Mouse (Mus musculus): Measurements from ENCODE around the gene Mon1a.

Gene Mon1a

GRCm38 (mm10) chr9:107887804-107888266 lies at the start of gene Mon1a:
TSS of gene Mon1a (plus strand) at chr9:107888151.
- peak; percentile 82 to 88 for DNase-seq (ENCODE audit: low spot score in 2 of 2)

DNA sequence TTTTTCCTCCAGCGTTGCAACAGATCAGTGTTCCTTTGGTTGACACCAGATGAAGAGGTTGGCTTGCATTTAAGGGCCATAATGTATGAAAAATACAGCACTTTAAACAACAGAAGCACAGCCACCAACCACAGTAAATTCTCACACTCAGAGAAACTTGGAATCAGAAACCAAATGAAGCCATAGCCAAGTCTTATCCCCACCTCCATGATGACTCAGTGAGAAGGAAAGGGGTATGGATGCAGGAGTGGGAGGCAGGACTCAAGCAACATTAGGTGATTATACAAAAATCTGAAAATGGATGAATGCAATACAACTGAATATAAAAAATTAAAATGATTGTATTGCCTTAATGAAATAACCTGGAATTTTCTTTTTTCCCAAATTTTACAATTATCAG lies 49.1 kb upstream of the Mon1a start:
- DNase-seq (ENCODE audit: low spot score in 2 of 2): no peak

GRCm38 (mm10) chr9:107842709-107843108 lies 45.2 kb upstream of the Mon1a start:
- DNase-seq (ENCODE audit: low spot score in 2 of 2): no peak

DNA sequence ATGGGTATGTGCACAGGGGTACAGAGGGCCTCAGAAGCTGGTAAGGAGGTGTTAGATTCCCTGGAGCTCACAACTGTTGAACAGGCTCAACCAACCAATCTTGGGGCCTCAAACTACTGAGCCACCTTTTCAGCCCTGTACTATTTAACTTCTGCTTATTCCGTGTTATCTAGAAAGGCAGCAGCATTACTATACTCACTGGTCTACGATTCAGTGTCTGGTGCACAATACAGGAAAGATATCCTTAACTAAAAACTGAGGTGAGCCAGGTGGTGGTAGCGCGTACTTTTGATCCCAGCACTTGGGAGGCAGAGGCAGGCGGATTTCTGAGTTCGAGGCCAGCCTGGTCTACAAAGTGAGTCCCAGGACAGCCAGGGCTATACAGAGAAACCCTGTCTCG lies 39.0 kb upstream of the Mon1a start:
- no peak for DNase-seq (ENCODE audit: low spot score in 2 of 2)

DNA sequence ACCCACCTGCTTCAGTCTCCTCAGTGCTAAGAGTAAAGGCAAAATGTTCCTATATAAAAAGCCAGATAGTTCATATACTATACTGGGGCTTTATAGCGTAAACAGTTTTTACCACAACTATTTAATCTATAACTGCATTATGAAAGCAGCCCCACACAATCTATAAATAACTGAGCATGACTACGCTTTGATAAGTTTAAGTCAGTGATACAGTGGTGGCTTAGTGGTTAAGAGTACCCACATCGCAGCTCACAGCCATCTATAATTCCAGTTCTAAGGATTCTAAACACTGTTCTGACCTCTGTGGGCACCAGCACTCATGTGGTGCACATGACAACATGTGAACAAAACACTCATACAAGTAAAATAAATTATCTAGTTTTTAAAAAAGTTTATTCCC lies 29.6 kb upstream of the Mon1a start:
- DNase-seq (ENCODE audit: low spot score in 2 of 2): no peak

DNA sequence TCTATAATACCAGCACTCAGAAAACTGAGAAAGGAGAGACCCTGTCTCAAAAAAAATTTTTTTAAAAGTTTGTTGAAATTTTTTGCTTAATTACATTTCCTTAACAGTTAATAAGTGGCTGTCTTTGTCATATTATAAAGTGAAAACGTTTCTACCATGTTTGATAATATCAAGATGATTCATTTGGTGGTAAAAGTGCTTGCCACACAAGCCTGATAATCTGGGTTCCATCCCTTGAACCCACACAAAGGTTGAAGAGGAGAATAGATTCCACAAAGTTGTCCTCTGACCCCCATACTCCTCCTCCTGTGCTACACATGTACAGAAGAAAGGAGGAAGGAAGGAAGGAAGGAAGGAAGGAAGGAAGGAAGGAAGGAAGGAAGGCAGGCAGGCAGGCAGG lies 23.5 kb upstream of the Mon1a start:
- DNase-seq (ENCODE audit: low spot score in 2 of 2): no peak

DNA sequence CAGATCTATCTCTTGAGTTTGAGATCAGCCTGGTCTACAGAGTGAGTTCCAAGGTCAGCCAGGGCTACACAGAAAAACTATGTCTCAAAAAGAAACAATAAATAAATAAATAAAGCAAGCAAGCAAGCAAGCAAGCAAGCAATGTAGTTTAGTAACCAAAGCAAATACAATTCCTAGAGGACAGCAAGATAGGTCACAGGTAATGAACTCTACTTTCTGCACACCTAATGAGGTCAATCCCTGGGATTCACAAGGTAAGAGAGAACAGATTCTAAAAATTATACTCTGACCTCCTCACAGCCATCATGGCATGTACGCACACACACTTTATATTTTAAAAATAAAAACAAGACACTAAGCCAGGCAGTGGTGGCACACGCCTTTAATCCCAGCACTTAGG lies 21.9 kb upstream of the Mon1a start:
- DNase-seq (ENCODE audit: low spot score in 2 of 2): no peak

DNA sequence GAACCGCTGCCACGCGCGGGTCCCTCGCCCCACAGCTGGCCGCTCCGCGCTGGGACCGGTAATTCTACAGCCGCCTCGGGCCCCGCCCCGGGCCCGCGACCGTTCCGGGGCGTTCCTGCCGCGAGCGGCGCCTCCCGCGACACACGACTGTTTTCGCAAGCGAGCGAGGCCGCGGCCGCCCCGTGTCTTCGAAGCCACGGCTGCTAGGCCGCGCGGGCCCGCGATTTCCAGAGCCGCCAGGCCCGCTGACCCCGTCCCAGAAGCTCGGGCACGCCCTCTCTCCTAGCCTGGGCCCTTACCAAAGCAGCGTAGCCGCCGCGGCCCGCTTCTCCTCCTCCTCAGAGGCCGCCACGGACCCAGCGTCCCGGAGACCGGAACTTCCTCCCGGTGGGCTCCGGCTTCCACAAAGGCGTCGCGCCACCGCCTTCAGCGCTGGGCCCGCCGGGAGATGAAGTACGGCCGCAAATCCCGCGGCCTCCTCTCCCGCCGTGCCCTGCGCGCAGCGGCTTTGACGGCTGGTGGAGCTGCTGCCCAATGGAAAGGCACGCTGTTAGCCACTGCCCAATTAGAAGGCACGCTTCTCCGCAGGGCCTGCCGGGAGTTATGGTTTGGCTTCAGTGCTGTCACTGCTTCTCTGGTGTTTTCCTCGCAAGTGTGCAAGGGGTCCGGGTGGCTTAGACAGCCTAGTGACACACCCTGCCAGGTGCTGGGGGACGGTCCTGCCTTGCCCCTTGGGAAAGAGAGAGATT lies 15.4 kb upstream of the Mon1a start:
- DNase-seq (ENCODE audit: low spot score in 2 of 2): peak; percentile 96 to 97

DNA sequence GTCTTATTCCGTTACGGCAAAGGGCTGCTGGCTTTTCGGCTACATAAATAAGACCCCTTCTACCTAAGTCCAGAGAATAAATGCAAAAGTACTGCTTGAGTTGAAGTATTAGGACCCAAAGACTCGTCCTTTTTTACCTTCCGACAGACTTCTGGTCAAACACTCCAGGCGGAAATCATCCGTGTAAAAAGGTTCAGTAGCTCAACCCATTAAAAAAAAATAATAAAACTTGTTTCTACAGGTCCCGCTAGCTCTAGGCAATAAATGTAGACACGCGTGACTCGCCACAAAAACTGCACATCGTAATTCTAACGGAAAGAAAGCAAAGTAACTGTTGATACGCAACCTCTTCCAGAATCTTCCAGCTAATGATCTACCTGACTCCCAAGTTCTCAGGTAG lies 14.8 kb upstream of the Mon1a start, which contains the start of gene Rbm6:
TSS of gene Rbm6 (minus strand) at position 101 of the 400 bp plus-strand sequence.
- DNase-seq (ENCODE audit: low spot score in 2 of 2): no peak

DNA sequence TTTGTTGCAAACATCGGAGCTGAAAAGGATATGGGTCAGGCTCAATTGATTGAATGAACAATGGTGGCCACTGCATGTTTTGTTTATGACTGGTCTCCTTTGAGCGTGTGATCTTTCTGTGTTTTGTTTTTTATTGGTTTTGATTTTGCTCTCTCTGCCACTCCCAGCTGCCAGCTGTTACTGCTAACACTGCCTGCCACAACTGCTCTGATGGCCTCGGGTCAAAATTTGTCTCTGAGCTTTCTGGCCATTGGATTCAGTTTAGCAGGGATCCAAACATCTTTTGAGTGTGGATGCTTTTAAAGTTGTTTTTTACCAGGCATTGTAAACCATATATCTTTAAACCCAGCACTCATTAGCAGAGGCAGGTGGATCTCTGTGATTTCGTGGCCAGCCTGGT lies 7.5 kb upstream of the Mon1a start:
- DNase-seq (ENCODE audit: low spot score in 2 of 2): no peak

DNA sequence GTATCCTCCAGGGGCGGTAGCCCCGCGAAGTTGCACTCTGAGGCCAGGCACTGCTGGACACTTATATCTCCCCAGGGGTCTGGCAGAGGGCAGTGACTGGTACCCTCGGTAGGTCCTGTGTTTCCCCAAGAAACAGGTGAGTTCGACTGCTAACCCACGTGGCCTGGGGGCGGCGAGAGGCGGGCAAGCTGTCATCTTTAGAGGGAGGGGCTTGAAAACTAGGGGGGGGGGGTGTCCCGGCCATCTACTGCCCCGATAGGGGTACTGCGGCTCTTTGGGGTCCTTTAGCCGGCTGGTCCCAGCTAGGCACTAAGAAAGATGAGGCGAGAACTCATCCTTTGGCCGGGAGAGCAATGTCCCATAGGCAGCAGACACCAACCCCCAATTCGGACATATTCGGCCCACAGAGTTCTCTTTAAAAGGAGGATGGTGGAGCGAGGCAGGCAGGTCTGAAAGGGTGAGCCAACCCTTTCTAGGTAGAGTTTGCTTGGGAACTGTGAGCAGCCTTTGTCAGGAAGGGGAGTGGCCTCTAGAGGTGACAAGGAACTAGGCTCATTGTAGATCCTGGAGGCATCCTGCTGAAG lies 408 bp downstream of the Mon1a start:
- no peak for DNase-seq (ENCODE audit: low spot score in 2 of 2)

DNA sequence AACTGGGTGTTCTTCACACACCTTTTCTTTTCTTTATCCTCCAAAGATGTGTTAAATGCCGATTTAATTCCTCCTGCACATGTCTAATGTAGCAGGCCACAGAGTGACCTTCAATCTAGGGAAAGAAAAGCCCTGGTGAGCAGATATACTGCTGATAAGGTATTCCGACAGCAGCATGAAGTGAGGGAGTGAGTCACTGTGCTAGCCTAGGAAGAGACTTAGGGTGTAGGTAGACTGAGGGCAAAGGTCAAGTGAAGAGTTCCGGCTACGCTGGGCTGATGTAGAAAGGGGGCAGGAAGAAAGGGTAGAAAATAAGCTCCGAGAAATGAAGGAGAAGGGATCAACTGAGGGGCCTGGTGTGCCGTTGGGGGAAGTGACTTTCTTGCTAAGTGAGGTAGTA lies 2.3 kb downstream of the Mon1a start:
- DNase-seq (ENCODE audit: low spot score in 2 of 2): no peak

- no peak for DNase-seq (ENCODE audit: low spot score in 2 of 2)
These were observed 3.1 kb downstream of the Mon1a start for GRCm38 (mm10) chr9:107891023-107891422.

GRCm38 (mm10) chr9:107898563-107898962 lies 10.6 kb downstream of the Mon1a start:
- no peak for DNase-seq (ENCODE audit: low spot score in 2 of 2)

DNA sequence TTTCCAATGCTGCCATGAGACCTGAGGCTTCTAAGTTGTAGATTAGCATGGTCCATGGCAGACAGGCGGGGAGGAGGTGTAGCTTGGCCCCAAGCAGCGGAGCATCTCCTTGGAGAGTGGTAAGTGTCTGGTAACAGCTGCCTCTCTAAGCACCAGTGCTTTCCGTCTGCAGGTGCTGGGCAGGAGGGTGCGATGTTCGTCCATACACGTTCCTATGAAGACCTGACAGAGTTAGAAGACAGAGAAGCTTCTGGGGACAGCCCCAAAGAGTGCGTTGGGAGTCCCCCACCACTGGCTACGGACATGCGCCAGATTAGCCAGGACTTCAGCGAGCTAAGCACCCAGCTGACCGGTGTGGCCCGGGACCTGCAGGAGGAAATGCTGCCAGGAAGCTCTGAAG lies 11.9 kb downstream of the Mon1a start:
- DNase-seq (ENCODE audit: low spot score in 2 of 2): no peak

- DNase-seq (ENCODE audit: low spot score in 2 of 2): peak; percentile 69 to 73
These were observed 13.1 kb downstream of the Mon1a start for GRCm38 (mm10) chr9:107900840-107901626.

DNA sequence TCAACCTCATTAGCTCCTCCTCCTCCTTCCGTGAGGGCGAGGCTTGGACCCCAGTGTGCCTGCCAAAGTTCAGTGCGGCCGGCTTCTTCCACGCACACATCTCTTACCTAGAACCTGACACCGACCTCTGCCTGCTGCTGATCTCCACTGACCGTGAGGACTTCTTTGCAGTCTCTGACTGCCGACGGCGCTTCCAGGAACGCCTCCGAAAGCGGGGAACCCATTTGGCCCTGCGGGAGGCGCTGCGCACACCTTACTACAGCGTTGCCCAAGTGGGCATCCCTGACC lies 13.6 kb downstream of the Mon1a start:
- DNase-seq (ENCODE audit: low spot score in 2 of 2): no peak

- peak; percentile 69 to 76 for DNase-seq (ENCODE audit: low spot score in 2 of 2)
These were observed 16.8 kb downstream of the Mon1a start for GRCm38 (mm10) chr9:107904726-107905125.

- no peak for DNase-seq (ENCODE audit: low spot score in 2 of 2)
These were observed 18.5 kb downstream of the Mon1a start, which contains the start of gene Mst1r for GRCm38 (mm10) chr9:107906252-107906966. TSS of gene Mst1r (plus strand) at chr9:107906873.

DNA sequence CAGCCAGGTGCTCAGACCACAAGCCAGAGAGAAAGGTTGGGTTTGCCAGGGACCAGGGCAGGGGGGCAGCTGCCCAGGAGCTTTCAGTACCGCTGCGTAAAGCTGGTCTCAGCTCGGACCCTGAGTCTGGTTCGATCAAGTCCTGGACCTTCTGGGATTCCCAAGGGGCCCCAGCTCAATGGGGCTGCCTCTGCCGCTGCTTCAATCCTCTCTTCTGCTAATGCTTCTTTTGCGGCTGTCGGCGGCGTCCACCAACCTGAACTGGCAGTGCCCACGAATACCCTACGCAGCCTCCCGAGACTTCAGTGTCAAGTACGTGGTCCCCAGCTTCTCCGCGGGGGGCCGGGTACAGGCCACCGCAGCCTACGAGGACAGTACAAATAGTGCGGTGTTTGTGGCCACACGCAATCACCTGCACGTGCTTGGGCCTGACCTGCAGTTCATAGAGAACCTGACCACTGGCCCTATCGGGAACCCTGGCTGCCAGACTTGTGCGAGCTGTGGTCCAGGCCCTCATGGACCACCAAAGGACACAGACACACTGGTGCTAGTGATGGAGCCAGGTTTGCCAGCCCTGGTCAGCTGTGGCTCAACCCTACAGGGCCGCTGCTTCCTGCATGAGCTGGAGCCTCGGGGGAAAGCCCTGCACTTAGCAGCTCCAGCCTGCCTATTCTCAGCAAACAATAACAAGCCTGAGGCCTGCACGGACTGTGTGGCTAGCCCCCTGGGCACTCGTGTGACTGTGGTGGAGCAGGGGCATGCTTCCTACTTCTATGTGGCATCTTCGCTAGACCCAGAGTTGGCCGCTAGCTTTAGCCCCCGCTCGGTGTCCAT lies 19.2 kb downstream of the Mon1a start:
- DNase-seq (ENCODE audit: low spot score in 2 of 2): no peak

DNA sequence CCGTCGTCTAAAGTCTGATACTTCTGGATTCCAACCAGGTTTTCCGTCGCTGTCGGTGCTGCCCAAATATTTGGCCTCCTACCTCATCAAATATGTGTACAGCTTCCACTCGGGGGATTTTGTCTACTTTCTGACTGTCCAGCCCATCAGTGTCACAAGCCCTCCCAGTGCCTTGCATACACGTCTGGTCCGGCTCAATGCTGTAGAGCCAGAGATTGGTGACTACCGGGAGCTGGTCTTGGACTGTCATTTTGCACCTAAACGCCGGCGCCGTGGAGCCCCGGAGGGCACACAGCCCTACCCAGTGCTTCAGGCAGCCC lies 19.8 kb downstream of the Mon1a start:
- DNase-seq (ENCODE audit: low spot score in 2 of 2): no peak

All from right cerebral cortex, postnatal 36 days (tissue).